Comparison of ENCODE assay signal across 1 mouse cellular context in the genomic region with DNA sequence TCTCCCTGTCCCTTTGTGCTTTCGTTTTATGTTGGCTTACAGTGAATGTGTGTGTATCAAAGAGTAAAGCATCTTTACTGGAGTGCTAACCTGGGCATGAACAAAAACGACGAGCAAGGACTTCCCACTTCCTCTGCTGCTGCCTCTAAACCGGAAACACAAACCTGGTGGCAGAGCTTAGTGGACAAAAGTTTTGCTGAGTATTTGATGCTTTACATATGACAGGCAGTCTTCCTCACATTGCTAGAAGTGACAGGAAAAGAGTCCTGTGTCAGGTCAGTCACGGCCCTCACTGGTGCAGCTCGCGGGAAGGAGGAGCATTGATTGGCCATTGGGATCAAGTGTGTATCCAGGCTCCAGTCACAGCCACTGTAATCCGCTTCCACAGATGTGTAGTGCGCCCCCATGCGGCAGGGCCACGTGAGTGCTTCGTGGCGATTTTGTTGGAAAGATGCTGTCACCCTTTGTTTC.
TF ChIP-seq lines count a peak whose summit lies in the region.

No protein-coding gene starts in this region.

TF ChIP-seq in CH12.LX, 34 proteins besides CTCF, POLR2A, EP300 and RAD21 (continued from another document):
- no peak for TF ChIP-seq MAZ (IDR thresholded peaks at IDR 0.05; ENCODE audit: low read depth, low read length)
- peak; percentile 76; the same call in 1 of the 2 replicates for TF ChIP-seq MXI1 (IDR thresholded peaks at IDR 0.05; ENCODE audit: low read depth, low read length)
- 0 out of 2 replicates have a peak, but pooled peaks have one; percentile 48 for TF ChIP-seq NELFE (IDR thresholded peaks at IDR 0.05; ENCODE audit: low read depth, low read length)
- TF ChIP-seq ETS1 (conservative IDR thresholded peaks at IDR 0.05; ENCODE audit: low read depth, low read length): no peak
- TF ChIP-seq JUN (IDR thresholded peaks at IDR 0.05; ENCODE audit: insufficient read depth, low read depth, low read length): 0 out of 2 replicates have a peak, but pooled peaks have one; percentile 26
- TF ChIP-seq TCF12 (IDR thresholded peaks at IDR 0.05; ENCODE audit: low read depth, low read length): peak; percentile 18; the same call in 1 of the 2 replicates
- TF ChIP-seq USF1 (IDR thresholded peaks at IDR 0.05; ENCODE audit: low read depth, low read length): no peak
- no peak for TF ChIP-seq E2F4 (IDR thresholded peaks at IDR 0.05; ENCODE audit: insufficient replicate concordance, low read depth, low read length)
- no peak for TF ChIP-seq MYC (IDR thresholded peaks at IDR 0.05; ENCODE audit: low read depth, low read length)
- peak; percentile 58; the same call in 1 of the 2 replicates for TF ChIP-seq HCFC1 (IDR thresholded peaks at IDR 0.05; ENCODE audit: low read depth, low read length)
- TF ChIP-seq POLR2AphosphoS2 (IDR thresholded peaks at IDR 0.05; ENCODE audit: low read depth, low read length): no peak
- TF ChIP-seq ZKSCAN1 (IDR thresholded peaks at IDR 0.05; ENCODE audit: borderline replicate concordance, low read depth, low read length): no peak
- TF ChIP-seq ZNF384 (IDR thresholded peaks at IDR 0.05; ENCODE audit: low read depth, low read length): no peak
- TF ChIP-seq ELF1 (IDR thresholded peaks at IDR 0.05; ENCODE audit: low read depth, low read length): peak; percentile 81
- TF ChIP-seq CHD1 (IDR thresholded peaks at IDR 0.05; ENCODE audit: low read depth, low read length): no peak
- TF ChIP-seq UBTF (IDR thresholded peaks at IDR 0.05; ENCODE audit: low read depth, low read length): no peak
- TF ChIP-seq TBP (conservative IDR thresholded peaks at IDR 0.05; ENCODE audit: low read depth, low read length): peak; percentile 75
- TF ChIP-seq IRF4 (IDR thresholded peaks at IDR 0.05; ENCODE audit: low read depth, low read length): peak; percentile 35; the same call in 1 of the 2 replicates
- TF ChIP-seq ZMIZ1 (IDR thresholded peaks at IDR 0.05; ENCODE audit: low read depth, low read length): no peak
- TF ChIP-seq SMC3 (IDR thresholded peaks at IDR 0.05; ENCODE audit: low read depth, low read length): peak; percentile 87
- TF ChIP-seq NRF1 (IDR thresholded peaks at IDR 0.05; ENCODE audit: low read depth, low read length): no peak
- peak; percentile 50; the same call in 1 of the 2 replicates for TF ChIP-seq SIN3A (IDR thresholded peaks at IDR 0.05; ENCODE audit: low read length)
- peak; percentile 61; the same call in 1 of the 2 replicates for TF ChIP-seq MAX (IDR thresholded peaks at IDR 0.05; ENCODE audit: low read length)
- TF ChIP-seq RCOR1 (conservative IDR thresholded peaks at IDR 0.05; ENCODE audit: low read depth, low read length): no peak
- no peak for TF ChIP-seq ZC3H11A (IDR thresholded peaks at IDR 0.05; ENCODE audit: low read depth, low read length)
